Mouse (Mus musculus) retina, postnatal 7 days (tissue): ENCODE measurements around the gene Gps1.
"Not testable (repeated sequence)": the region's sequence is repeated elsewhere in the genome, so short reads cannot be mapped to it uniquely, and the experiment has no call there.

Experiments used
- DNase-seq: peaks from one replicate; pipeline ENCODE4 v3.0.0-alpha.2; 2012; ENCODE audit warnings: low read depth, low spot score

The Gps1 gene

GRCm38 (mm10) chr11:120784064-120784791 lies at the start of gene Gps1, which contains the start of gene Rfng:
Gene Gps1, plus strand, starts transcription at chr11:120784272.
Gene Rfng, minus strand, starts transcription at chr11:120784207.
- peak; percentile 71 for DNase-seq

GRCm38 (mm10) chr11:120736424-120736823 lies 47.6 kb upstream of the Gps1 start:
- DNase-seq = no peak

DNA sequence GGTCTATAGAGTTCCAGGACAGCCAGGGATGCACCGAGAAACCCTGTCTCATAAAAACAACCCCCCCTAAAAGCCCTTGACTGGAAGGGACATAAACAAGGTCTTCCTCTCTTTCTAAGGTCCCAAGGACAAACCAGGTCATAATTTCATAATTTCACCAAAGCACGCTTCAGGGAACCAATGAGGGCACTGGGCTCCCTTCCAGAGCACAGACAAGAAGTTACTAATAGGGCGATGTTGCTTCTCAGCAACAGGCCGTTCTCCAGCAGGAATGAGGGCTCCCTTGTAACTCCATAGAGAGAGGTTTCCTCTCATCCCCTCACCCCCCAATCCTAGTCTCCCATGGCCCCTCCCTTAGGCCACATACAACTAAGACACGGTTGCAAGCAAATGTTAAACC lies 43.1 kb upstream of the Gps1 start:
- DNase-seq = no peak

DNA sequence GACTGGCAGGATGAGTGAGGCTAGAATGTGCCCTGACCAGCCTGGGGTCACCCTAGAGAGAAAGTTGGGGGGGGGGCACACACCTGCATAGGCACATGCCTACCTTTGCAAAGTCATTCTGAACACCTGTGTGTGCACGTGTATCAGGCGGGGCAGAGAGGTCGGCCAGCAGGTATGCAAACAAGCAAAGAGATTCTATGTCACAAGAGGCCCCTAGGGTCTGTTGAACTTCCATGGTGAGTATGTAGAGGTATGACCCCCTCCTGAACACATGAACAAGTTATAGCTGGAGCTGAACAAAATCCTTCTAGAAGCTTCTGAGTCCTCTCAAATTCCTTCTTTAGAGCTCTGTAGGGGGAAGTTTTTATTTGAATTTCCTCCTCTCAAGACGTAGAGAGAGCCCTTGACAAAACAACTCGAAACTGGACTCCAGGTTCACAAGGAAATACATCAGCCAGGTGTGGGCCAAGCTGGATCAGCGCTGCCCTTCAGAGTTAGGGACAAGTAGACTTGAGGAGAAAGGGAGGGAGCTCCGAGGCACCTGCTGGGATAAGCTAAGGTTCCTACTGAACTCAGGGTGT lies 39.9 kb upstream of the Gps1 start:
- no peak for DNase-seq

GRCm38 (mm10) chr11:120747974-120748373 lies 36.1 kb upstream of the Gps1 start:
- no peak for DNase-seq

GRCm38 (mm10) chr11:120749430-120749829 lies 34.6 kb upstream of the Gps1 start:
- DNase-seq = no peak

- DNase-seq = no peak
Measured at GRCm38 (mm10) chr11:120751606-120752005, 32.5 kb upstream of the Gps1 start.

GRCm38 (mm10) chr11:120760236-120760635 lies 23.8 kb upstream of the Gps1 start:
- no peak for DNase-seq

DNA sequence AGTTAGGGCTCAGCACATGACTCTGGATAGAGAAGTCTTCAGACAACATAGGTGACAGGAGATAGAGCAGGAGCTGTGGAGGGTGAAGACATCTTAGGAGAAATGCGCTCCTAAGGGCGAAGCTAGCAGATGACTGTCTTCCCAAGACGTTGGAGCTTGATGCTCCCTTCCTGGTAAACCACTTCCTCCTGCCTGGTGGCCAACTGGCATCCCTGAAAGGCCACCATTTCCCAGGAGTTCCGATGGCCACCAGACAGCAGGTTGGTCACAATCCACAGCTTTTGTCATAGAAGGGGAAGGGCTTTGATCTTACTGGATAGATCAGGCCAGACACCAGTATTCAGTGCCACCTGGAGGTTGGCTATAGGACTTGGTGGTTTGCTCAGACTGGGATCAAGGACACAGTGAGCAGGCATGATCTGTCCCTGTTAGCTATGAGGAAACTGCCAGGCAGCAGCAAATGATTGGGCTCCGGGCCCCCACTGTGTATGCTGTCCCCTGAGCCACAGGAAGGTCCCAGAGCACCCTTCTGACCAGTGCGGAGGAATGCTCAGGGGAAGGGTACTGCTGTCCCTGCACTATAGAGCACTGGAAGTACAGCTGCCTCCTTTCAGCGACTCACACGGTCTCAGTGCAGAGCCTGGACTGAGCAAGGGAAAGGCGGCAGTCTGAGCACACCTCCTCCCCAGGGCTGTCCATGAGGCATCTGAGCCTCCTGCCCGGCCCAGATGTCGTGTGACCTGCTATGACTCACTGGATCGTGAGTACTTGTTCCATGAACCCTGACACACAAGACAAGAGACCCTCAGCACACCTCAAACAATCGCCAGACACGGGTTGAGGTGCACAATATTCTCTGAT lies 22.0 kb upstream of the Gps1 start:
- no peak for DNase-seq

DNA sequence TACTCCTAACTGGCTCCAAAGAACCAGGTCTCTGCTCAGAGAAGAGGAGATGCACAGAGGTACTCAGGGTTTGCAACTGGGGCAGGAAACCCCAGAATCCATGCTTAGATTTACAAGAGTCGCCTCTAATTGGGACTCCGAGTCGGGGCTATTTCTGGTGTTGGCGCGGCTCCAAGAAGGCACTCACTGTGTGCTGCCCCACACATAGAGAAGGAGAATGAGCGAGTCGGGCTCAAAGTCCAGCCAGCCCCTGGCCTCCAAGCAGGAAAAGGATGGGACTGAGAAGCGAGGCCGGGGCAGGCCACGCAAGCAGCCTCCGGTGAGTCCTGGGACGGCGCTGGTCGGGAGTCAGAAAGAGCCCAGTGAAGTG lies 21.4 kb upstream of the Gps1 start, which contains the start of gene Hmga1b:
Hmga1b (plus strand) TSS at position 123 of the 370 bp plus-strand sequence.
- not testable (repeated sequence) for DNase-seq

- DNase-seq = not testable (repeated sequence)
Measured at GRCm38 (mm10) chr11:120763121-120763999, 20.7 kb upstream of the Gps1 start.

GRCm38 (mm10) chr11:120767023-120767422 lies 17.0 kb upstream of the Gps1 start:
- not testable (repeated sequence) for DNase-seq

- no peak for DNase-seq
Measured at GRCm38 (mm10) chr11:120768206-120768605, 15.9 kb upstream of the Gps1 start.

DNA sequence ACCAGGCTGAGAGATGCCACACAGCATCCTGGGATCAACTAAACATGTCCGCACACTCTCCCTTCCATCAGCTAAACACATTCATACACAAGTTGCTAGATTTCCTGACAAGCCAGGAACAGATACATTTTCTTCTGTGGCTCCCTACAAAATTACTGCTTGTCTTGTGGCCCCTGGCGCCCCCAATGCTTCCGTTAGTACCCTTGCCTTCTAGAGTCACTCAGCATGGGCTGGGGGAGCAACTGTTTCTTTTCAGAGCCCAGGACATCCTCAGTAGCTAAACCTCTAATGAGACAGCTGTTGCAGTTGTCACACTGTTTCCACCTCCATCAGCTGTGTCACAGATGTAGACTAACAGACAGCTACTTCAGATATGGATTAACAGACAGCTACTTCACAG lies 11.3 kb upstream of the Gps1 start:
- no peak for DNase-seq

DNA sequence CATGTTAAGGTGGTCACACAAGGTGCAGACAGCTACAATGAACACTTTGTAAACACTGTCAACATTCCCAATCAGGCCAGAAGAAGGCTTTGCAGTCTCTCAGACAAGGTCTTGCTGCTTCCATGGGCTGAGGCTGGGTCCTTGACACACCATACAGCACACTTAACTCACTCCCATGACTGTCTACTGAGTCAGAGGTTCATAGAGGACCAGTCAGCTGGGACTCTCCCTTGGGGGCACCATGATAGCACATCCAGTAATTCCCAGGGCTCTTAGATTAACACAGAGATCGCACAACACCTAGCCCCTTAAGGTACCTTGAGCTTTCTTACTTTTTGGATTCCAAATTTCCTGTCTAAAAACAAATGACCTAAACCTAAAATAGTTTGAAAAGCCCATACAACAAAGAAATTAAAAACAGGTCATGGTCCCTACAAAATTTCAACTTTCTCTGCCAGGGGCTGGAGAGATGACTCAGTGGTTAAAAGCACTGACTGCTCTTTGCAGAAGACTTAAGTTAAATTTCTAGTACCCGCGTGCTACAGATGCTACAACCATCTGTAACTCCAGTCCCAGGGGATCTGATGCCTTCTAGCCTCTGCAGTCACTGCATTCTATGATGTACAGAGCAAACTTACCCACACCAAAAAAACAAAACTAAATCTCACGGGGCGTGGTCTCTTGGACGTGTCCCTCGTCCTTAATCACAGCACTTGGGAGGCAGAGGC lies 10.4 kb upstream of the Gps1 start:
- no peak for DNase-seq

- DNase-seq = peak; percentile 88
Measured at GRCm38 (mm10) chr11:120775774-120776469, 8.2 kb upstream of the Gps1 start.

- peak; percentile 34 for DNase-seq
Measured at GRCm38 (mm10) chr11:120777123-120777522, 6.9 kb upstream of the Gps1 start.

GRCm38 (mm10) chr11:120779876-120780275 lies 4.2 kb upstream of the Gps1 start:
- no peak for DNase-seq

GRCm38 (mm10) chr11:120781361-120781760 lies 2.7 kb upstream of the Gps1 start:
- not testable (repeated sequence) for DNase-seq
